Mouse (Mus musculus) 3T3-L1 (cell line): ENCODE results near the gene Serf2.

Experiments used
- DNase-seq: peaks from one replicate; pipeline ENCODE4 v3.0.0-alpha.2; 2015; ENCODE audit warnings: low read depth, low spot score

Serf2 gene

DNA sequence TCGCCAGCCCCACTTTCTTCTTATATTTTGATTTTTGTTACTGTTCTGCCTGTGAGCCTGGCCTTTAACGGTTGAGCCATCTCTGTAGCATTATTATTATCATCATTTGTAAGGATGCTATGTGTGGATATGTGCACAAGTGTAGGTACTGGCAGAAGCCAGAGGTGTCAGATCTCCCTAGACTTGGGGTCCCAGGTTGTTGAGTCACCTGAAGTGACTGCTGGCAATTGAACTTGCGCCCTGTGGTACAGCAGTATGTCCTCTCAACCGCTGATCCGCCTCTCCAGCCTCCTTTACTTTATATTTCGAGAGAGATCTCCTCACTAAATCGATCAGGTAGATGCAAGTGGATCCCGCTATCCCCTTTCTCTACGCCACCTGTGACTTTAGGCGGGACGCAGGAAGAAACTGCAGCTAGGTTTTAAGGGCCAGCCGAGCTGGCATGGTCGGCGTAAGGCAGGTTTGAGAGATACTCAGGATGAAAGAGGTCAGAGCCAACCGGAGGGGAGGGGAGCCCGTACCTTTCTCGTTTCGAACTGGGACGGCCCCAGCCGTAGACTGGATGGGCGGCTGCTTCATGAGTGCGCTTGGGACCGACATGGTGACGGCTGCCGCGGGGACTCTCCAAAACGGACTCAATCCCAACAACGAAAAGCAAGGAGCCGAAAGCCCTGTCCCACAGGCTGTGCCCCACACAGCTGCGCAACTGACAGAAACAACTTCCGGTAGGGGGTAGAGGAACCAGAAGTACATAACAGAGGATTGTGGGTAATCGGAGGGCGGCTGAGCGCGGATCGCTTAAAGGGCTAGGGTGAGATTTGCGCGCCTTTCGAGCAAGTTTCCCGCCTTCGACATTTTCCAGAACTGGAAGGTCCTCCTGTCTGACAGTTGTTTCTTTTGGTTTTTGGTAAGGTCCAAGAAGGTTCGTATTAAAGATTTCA is 57.2 kb downstream of the Serf2 start, which contains the start of the genes Mfap1a and Wdr76:
Gene Mfap1a (minus strand): TSS at position 724 of the 941 bp plus-strand sequence.
Gene Wdr76 (plus strand): TSS at position 782 of the 941 bp plus-strand sequence.
- DNase-seq: peak; percentile 96

GRCm38 (mm10) chr2:121507173-121507950 is 58.4 kb downstream of the Serf2 start:
- DNase-seq: peak; percentile 15
